Mouse (Mus musculus): Measurements from ENCODE around the gene Dusp10.

DNA sequence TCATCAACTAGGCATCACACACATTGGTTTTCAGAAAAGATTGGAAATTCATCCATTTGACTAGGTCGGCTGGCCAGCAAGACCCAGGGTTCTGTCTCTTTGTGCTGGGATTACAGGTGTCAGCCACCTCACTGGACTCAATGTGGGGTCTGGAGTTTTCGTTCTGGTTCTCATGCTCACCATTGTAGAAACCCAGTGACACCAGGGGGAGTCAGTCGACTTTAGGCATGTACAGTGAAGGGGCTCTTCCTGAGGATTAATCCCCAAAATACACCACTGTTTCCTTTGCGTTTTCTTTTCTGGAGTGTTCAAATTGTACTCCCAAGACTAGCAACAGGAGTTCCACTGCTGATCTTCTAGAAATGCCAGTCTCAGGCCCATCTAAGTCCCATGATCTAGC is 47.8 kb upstream of the Dusp10 start:
- no peak for TF ChIP-seq TAL1 (IDR thresholded peaks at IDR 0.05; ENCODE audit: low read length)
- no peak for TF ChIP-seq GATA1 (IDR thresholded peaks at IDR 0.05; ENCODE audit: low read length)

All from erythroblast, embryonic 14.5 days (primary cell).